ENCODE assay signal across 9 mouse cellular contexts in genomic region chr2:141231011-141231668, GRCm38 (mm10).
DNase-seq lines count a peak whose midpoint lies in the region; ATAC-seq and TF ChIP-seq lines count a peak whose summit lies in the region.
"Had no signal": no experiment of that assay in that cellular context is flagged by ENCODE, and none has a peak within 500 bp of the region (broad histone marks: within the 10 kb centered on the region; RNA-seq: fewer than 3 reads in every experiment).

No protein-coding gene starts in this region.

- peaks cover 23% of the 10 kb centered on the region for H3K4me1 ChIP-seq in heart, embryonic 13.5 days
- peaks cover 12% of the 10 kb centered on the region for H3K4me1 ChIP-seq in hindbrain, embryonic 12.5 days
- peaks cover 20% of the 10 kb centered on the region for H3K4me1 ChIP-seq in limb, embryonic 14.5 days (ENCODE audit: control insufficient read depth, insufficient read depth, low read length)
- no peaks in the 10 kb centered on the region for H3K4me1 ChIP-seq in liver, postnatal 0 days (ENCODE audit: insufficient read depth)

- no peaks in the 10 kb centered on the region for H3K36me3 ChIP-seq in heart, embryonic 13.5 days
- H3K36me3 ChIP-seq in hindbrain, embryonic 12.5 days = no peaks in the 10 kb centered on the region
- no peaks in the 10 kb centered on the region for H3K36me3 ChIP-seq in limb, embryonic 14.5 days (ENCODE audit: control insufficient read depth, insufficient read depth, low read length)
- H3K36me3 ChIP-seq in liver, postnatal 0 days (replicated peaks; ENCODE audit: insufficient read depth, low read length) = no peaks in the 10 kb centered on the region
- H3K36me3 ChIP-seq: G1E had no signal

- no peak for ATAC-seq in heart, embryonic 13.5 days (ENCODE audit: extremely low read depth, insufficient number of reproducible peaks, low FRiP score, low TSS enrichment)
- ATAC-seq in hindbrain, embryonic 12.5 days (ENCODE audit: low FRiP score) = peak; percentile 77; the same call in 1 of the 2 replicates
- no peak for ATAC-seq in limb, embryonic 14.5 days (ENCODE audit: low FRiP score, low read depth)
- no peak for ATAC-seq in erythroblast, adult 5-6 weeks (replicated peaks; ENCODE audit: low FRiP score, poor library complexity, severe bottlenecking)
- ATAC-seq in liver, postnatal 0 days = no peak

- TF ChIP-seq EP300 in liver, postnatal 0 days (IDR thresholded peaks at IDR 0.05; ENCODE audit: low read depth) = no peak

- H3K27ac ChIP-seq in heart, embryonic 13.5 days (replicated peaks) = no peak overlapping the region
- H3K27ac ChIP-seq in hindbrain, embryonic 12.5 days = no peak overlapping the region
- no peak overlapping the region for H3K27ac ChIP-seq in limb, embryonic 14.5 days (replicated peaks; ENCODE audit: low read depth, low read length)
- H3K27ac ChIP-seq in liver, postnatal 0 days (ENCODE audit: low read depth) = no peak overlapping the region

- 0 out of 2 replicates have a peak, but pooled peaks cover 5% of the 10 kb centered on the region for H3K27me3 ChIP-seq in heart, embryonic 13.5 days (replicated peaks)
- H3K27me3 ChIP-seq in hindbrain, embryonic 12.5 days = no peaks in the 10 kb centered on the region
- no peaks in the 10 kb centered on the region for H3K27me3 ChIP-seq in limb, embryonic 14.5 days (ENCODE audit: control insufficient read depth, insufficient read depth, low read length)
- no peaks in the 10 kb centered on the region for H3K27me3 ChIP-seq in liver, postnatal 0 days (ENCODE audit: insufficient read depth, low read length)

- no peaks in the 10 kb centered on the region for H3K9me3 ChIP-seq in heart, embryonic 13.5 days
- no peaks in the 10 kb centered on the region for H3K9me3 ChIP-seq in hindbrain, embryonic 12.5 days (replicated peaks)
- no peaks in the 10 kb centered on the region for H3K9me3 ChIP-seq in limb, embryonic 14.5 days (ENCODE audit: control insufficient read depth, low read length)
- H3K9me3 ChIP-seq in liver, postnatal 0 days (ENCODE audit: low read length) = no peaks in the 10 kb centered on the region

- TF ChIP-seq CTCF in liver, postnatal 0 days (IDR thresholded peaks at IDR 0.05; ENCODE audit: low read depth) = no peak

- WGBS in heart, embryonic 13.5 days = 12% methylated on average over 16 of the region's 16 CpGs
- WGBS in hindbrain, embryonic 12.5 days = 25% methylated on average over 16 of the region's 16 CpGs
- WGBS in limb, embryonic 14.5 days = 18% methylated on average over 16 of the region's 16 CpGs
- 46% methylated on average over 16 of the region's 16 CpGs for WGBS in liver, postnatal 0 days (ENCODE audit: insufficient replicate concordance)

- no peak for DNase-seq in heart, adult 8-10 months (ENCODE audit: low spot score)
- peak; percentile 6 to 16 for DNase-seq in cerebellum, postnatal 36 days
- no peak for DNase-seq in limb, embryonic 14.5 days (ENCODE audit: low spot score)
- DNase-seq in urinary bladder, postnatal 25 days (ENCODE audit: low spot score) = no peak
- no peak for DNase-seq in liver, postnatal 0 days

- peak overlapping the region; percentile 61 for H3K4me2 ChIP-seq in heart, embryonic 13.5 days
- H3K4me2 ChIP-seq in hindbrain, embryonic 12.5 days (replicated peaks) = peak overlapping the region; percentile 30
- H3K4me2 ChIP-seq in limb, embryonic 14.5 days (replicated peaks; ENCODE audit: low read depth, low read length, severe bottlenecking) = peak overlapping the region; percentile 15
- H3K4me2 ChIP-seq in liver, postnatal 0 days (ENCODE audit: low read depth, low read length) = no peak overlapping the region

- no peak overlapping the region for H3K9ac ChIP-seq in heart, embryonic 13.5 days
- no peak overlapping the region for H3K9ac ChIP-seq in hindbrain, embryonic 12.5 days
- H3K9ac ChIP-seq in limb, embryonic 14.5 days (ENCODE audit: low read depth, low read length, severe bottlenecking) = no peak overlapping the region
- H3K9ac ChIP-seq in liver, postnatal 0 days (replicated peaks) = no peak overlapping the region

- H3K4me3 ChIP-seq in heart, embryonic 13.5 days = peak overlapping the region; percentile 18; the same call in 1 of the 2 replicates
- no peak overlapping the region for H3K4me3 ChIP-seq in hindbrain, embryonic 12.5 days
- no peak overlapping the region for H3K4me3 ChIP-seq in limb, embryonic 14.5 days (replicated peaks; ENCODE audit: low read length)
- no peak overlapping the region for H3K4me3 ChIP-seq in liver, postnatal 0 days (ENCODE audit: low read depth, low read length)

- no peak for TF ChIP-seq POLR2A in limb, embryonic 14.5 days (IDR thresholded peaks at IDR 0.05; ENCODE audit: borderline replicate concordance, extremely low read depth, insufficient read depth, insufficient read length)

Comparison
In these comparisons a context has a peak if more than half of its experiments do, and no peak if none do; other contexts are left out.
1. DNase-seq: peak in cerebellum, postnatal 36 days (2 of 2); none in heart, adult 8-10 months (single experiment), limb, embryonic 14.5 days (single experiment), urinary bladder, postnatal 25 days (single experiment) and liver, postnatal 0 days (single experiment).